Mouse (Mus musculus): ENCODE results near the gene Uggt1.

GRCm38 (mm10) chr1:36251426-36251825 is 6.9 kb upstream of the Uggt1 start:
- TF ChIP-seq CTCF (IDR thresholded peaks at IDR 0.05; ENCODE audit: low read depth) (no peak), EP300 (IDR thresholded peaks at IDR 0.05; ENCODE audit: low read depth) (no peak)

Measured in liver, embryonic 14.5 days (tissue).